Mouse (Mus musculus): ENCODE results near the gene Trim2. TPM values are rescaled to one million over a fixed set of nuclear protein-coding genes. Genes with fewer than 3 reads are reported as not detected.

Gene Trim2
- polyA plus RNA-seq, 1 experiment from 2014 or later = 174 TPM

DNA sequence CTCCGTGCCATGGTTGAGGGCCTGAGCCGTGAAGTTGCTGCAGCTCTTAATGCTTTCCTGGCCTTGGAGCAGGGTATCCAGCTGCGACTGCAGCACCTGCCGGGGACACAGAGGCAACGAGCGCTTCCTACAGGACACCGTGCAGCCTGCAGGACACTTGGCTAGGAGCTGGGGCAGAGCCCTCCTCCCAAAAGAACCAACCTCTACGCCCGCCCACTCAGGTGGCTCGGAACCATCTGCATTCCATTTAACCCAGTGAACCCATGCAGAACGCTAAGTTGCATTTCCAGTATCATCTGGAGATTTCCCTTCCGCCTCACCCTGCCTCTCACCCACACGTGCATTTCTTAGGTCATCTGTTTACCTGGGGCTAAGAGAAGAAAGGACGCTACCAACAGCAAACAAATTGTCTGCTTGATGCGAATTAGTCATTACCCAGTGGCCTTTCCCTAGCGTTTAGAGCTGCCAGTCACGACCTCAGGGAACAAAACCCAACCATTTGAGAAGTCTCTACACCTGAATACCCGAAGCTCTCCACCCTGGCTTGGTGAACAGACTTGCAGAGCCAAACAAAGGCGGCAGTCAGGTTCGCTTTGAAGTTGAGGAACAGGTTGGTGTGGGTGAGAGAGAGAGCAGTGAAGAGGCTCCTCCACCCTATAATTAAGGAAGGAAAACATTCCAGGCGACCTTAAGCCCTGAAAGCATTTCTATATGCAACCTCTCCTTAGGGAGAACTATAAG is 115.4 kb downstream of the Trim2 start:
- H3K9me3 ChIP-seq (replicated peaks; ENCODE audit: control insufficient read depth, low read length, poor library complexity, severe bottlenecking) = no peaks in the 10 kb centered on the region
- no peak for ATAC-seq
- WGBS = 55% methylated on average over 21 of the region's 21 CpGs
- no peaks in the 10 kb centered on the region for H3K27me3 ChIP-seq (ENCODE audit: control insufficient read depth, insufficient read depth, low read depth, low read length)
- no peak overlapping the region; the same call in 1 of the 2 replicates for H3K9ac ChIP-seq (ENCODE audit: low read depth, low read length)
- H3K4me1 ChIP-seq (ENCODE audit: control insufficient read depth, insufficient read depth, low read length) = peaks cover 2% of the 10 kb centered on the region; the same call in 1 of the 2 replicates
- H3K27ac ChIP-seq (ENCODE audit: low read length) = no peak overlapping the region
- no peak overlapping the region for H3K4me2 ChIP-seq (ENCODE audit: low read length)
- H3K4me3 ChIP-seq (ENCODE audit: low read depth, low read length) = no peak overlapping the region
- peaks cover 7% of the 10 kb centered on the region; the same call in 1 of the 2 replicates for H3K36me3 ChIP-seq (ENCODE audit: control insufficient read depth, insufficient read depth, low read length)

DNA sequence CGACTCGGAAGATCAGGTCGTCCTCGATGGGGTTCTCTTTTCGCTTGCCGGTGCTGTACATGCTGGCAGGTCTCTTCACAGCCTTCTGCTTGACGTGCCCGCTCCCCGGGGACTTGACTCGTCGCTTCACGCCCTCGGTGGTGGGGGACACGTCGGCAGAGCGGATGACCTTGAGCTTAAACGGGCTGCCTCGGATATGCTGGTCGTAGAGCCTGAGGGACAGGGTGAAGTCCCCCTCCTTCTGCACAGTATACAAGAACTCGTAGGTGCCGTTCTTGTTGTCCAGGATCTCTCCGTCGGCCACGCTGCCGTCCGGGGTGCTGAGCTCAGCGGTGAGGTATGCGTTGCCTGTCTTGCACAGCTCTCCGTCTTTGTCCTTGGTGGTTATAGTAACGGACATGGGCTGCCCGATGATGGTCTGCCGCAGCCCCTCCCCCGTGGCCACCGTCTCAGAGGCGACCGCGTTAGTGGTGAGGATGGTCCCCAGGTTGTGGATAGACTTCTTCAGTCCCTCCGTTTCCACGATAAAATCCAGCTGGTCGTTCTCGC is 116.1 kb downstream of the Trim2 start:
- Histone ChIP-seq H3K27ac (ENCODE audit: low read length) (no peak overlapping the region), H3K9ac (ENCODE audit: low read depth, low read length) (no peak overlapping the region; the same call in 1 of the 2 replicates), H3K27me3 (ENCODE audit: control insufficient read depth, insufficient read depth, low read depth, low read length) (no peaks in the 10 kb centered on the region), H3K36me3 (ENCODE audit: control insufficient read depth, insufficient read depth, low read length) (peaks cover 7% of the 10 kb centered on the region; the same call in 1 of the 2 replicates), H3K4me1 (ENCODE audit: control insufficient read depth, insufficient read depth, low read length) (peaks cover 2% of the 10 kb centered on the region; the same call in 1 of the 2 replicates), H3K4me2 (ENCODE audit: low read length) (peak overlapping the region; percentile 6; the same call in 1 of the 2 replicates), H3K9me3 (replicated peaks; ENCODE audit: control insufficient read depth, low read length, poor library complexity, severe bottlenecking) (no peaks in the 10 kb centered on the region), H3K4me3 (ENCODE audit: low read depth, low read length) (no peak overlapping the region)
- ATAC-seq = peak; percentile 26; the same call in 1 of the 2 replicates
- 16% methylated on average over 41 of the region's 41 CpGs for WGBS

- no peak overlapping the region for H3K9ac ChIP-seq (ENCODE audit: low read depth, low read length)
- no peak for ATAC-seq
These were observed 117.0 kb downstream of the Trim2 start for GRCm38 (mm10) chr3:84189629-84190173.

DNA sequence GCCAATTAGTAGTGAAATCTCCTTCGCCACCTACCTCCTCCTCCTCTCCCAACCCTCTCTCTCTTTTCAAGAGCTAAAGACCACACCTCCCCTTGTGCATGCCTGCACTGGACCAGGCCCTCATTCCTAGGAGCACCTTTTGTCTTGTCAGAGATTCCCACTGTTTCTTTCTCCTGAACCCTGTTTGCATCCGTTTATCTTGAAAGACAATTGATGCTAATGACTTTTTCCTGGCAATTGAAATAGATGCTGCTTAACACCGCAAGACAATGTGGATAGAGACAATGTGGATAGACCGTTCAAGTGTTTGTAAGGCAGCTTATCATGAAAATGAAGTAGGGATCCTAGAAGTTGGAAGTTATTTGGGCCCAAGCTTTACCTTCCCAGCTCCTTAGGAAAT is 125.0 kb downstream of the Trim2 start:
- no peak overlapping the region for H3K27ac ChIP-seq (ENCODE audit: low read length)

More at GRCm38 (mm10) chr3:84189629-84190173, 117.0 kb downstream of the Trim2 start:
- 64% methylated on average over 10 of the region's 10 CpGs for WGBS
- H3K27ac ChIP-seq (ENCODE audit: low read length) = no peak overlapping the region
- no peak overlapping the region for H3K4me3 ChIP-seq (ENCODE audit: low read depth, low read length)
- peaks cover 2% of the 10 kb centered on the region; the same call in 1 of the 2 replicates for H3K4me1 ChIP-seq (ENCODE audit: control insufficient read depth, insufficient read depth, low read length)
- peaks cover 8% of the 10 kb centered on the region; the same call in 1 of the 2 replicates for H3K36me3 ChIP-seq (ENCODE audit: control insufficient read depth, insufficient read depth, low read length)
- H3K27me3 ChIP-seq (ENCODE audit: control insufficient read depth, insufficient read depth, low read depth, low read length) = no peaks in the 10 kb centered on the region
- H3K9me3 ChIP-seq (replicated peaks; ENCODE audit: control insufficient read depth, low read length, poor library complexity, severe bottlenecking) = no peaks in the 10 kb centered on the region
- H3K4me2 ChIP-seq (ENCODE audit: low read length) = no peak overlapping the region

DNA sequence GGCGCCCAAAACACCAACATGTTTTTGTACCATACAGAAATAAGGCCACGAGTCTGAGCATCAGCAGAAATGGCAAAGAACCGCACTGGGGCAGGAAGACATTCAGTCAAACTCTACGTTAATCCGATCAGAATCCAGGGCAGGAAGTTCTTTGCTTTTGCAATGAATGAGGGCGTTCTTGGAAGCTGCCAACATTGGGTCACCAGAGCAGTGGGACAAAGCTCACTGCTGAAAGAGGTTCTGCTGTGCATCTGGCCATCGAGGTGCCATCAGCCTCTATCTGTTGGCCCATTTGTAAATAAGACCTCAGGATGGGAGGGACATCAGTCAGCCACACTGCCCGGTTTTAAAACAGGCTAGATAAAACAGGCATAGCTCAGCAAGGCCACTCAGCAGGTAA is 125.6 kb downstream of the Trim2 start:
- no peak for ATAC-seq
- 18% methylated on average over 8 of the region's 8 CpGs for WGBS
- Histone ChIP-seq H3K9me3 (replicated peaks; ENCODE audit: control insufficient read depth, low read length, poor library complexity, severe bottlenecking) (no peaks in the 10 kb centered on the region), H3K27ac (ENCODE audit: low read length) (no peak overlapping the region; the same call in 1 of the 2 replicates), H3K4me1 (ENCODE audit: control insufficient read depth, insufficient read depth, low read length) (peaks cover 13% of the 10 kb centered on the region; the same call in 1 of the 2 replicates), H3K9ac (ENCODE audit: low read depth, low read length) (no peak overlapping the region), H3K4me3 (ENCODE audit: low read depth, low read length) (no peak overlapping the region), H3K36me3 (ENCODE audit: control insufficient read depth, insufficient read depth, low read length) (peaks cover 12% of the 10 kb centered on the region), H3K27me3 (ENCODE audit: control insufficient read depth, insufficient read depth, low read depth, low read length) (no peaks in the 10 kb centered on the region), H3K4me2 (ENCODE audit: low read length) (no peak overlapping the region)

More for the DNA sequence above, 125.0 kb downstream of the Trim2 start:
- Histone ChIP-seq H3K4me3 (ENCODE audit: low read depth, low read length) (no peak overlapping the region), H3K4me1 (ENCODE audit: control insufficient read depth, insufficient read depth, low read length) (peaks cover 13% of the 10 kb centered on the region; the same call in 1 of the 2 replicates), H3K9me3 (replicated peaks; ENCODE audit: control insufficient read depth, low read length, poor library complexity, severe bottlenecking) (no peaks in the 10 kb centered on the region), H3K4me2 (ENCODE audit: low read length) (no peak overlapping the region), H3K9ac (ENCODE audit: low read depth, low read length) (no peak overlapping the region), H3K27me3 (ENCODE audit: control insufficient read depth, insufficient read depth, low read depth, low read length) (no peaks in the 10 kb centered on the region), H3K36me3 (ENCODE audit: control insufficient read depth, insufficient read depth, low read length) (peaks cover 9% of the 10 kb centered on the region)
- WGBS = 21% methylated on average over 4 of the region's 4 CpGs
- ATAC-seq = no peak

GRCm38 (mm10) chr3:84180304-84180703 is 126.4 kb downstream of the Trim2 start:
- peaks cover 13% of the 10 kb centered on the region; the same call in 1 of the 2 replicates for H3K4me1 ChIP-seq (ENCODE audit: control insufficient read depth, insufficient read depth, low read length)
- no peak overlapping the region for H3K9ac ChIP-seq (ENCODE audit: low read depth, low read length)
- no peaks in the 10 kb centered on the region for H3K9me3 ChIP-seq (replicated peaks; ENCODE audit: control insufficient read depth, low read length, poor library complexity, severe bottlenecking)
- H3K36me3 ChIP-seq (ENCODE audit: control insufficient read depth, insufficient read depth, low read length) = peaks cover 12% of the 10 kb centered on the region
- ATAC-seq = no peak
- 0 out of 2 replicates have a peak overlapping the region, but pooled peaks have one; percentile 8 for H3K27ac ChIP-seq (ENCODE audit: low read length)
- H3K4me3 ChIP-seq (ENCODE audit: low read depth, low read length) = no peak overlapping the region
- 81% methylated on average over 2 of the region's 2 CpGs for WGBS
- no peaks in the 10 kb centered on the region for H3K27me3 ChIP-seq (ENCODE audit: control insufficient read depth, insufficient read depth, low read depth, low read length)
- H3K4me2 ChIP-seq (ENCODE audit: low read length) = no peak overlapping the region

- peaks cover 8% of the 10 kb centered on the region for H3K36me3 ChIP-seq (ENCODE audit: control insufficient read depth, insufficient read depth, low read length)
- no peaks in the 10 kb centered on the region for H3K9me3 ChIP-seq (replicated peaks; ENCODE audit: control insufficient read depth, low read length, poor library complexity, severe bottlenecking)
- WGBS = 88% methylated on average over 2 of the region's 2 CpGs
- H3K4me2 ChIP-seq (ENCODE audit: low read length) = no peak overlapping the region
- peaks cover 13% of the 10 kb centered on the region; the same call in 1 of the 2 replicates for H3K4me1 ChIP-seq (ENCODE audit: control insufficient read depth, insufficient read depth, low read length)
- no peaks in the 10 kb centered on the region for H3K27me3 ChIP-seq (ENCODE audit: control insufficient read depth, insufficient read depth, low read depth, low read length)
- ATAC-seq = no peak
- H3K9ac ChIP-seq (ENCODE audit: low read depth, low read length) = no peak overlapping the region
- no peak overlapping the region for H3K4me3 ChIP-seq (ENCODE audit: low read depth, low read length)
- H3K27ac ChIP-seq (ENCODE audit: low read length) = no peak overlapping the region
These were observed 128.8 kb downstream of the Trim2 start for GRCm38 (mm10) chr3:84177834-84178233.

DNA sequence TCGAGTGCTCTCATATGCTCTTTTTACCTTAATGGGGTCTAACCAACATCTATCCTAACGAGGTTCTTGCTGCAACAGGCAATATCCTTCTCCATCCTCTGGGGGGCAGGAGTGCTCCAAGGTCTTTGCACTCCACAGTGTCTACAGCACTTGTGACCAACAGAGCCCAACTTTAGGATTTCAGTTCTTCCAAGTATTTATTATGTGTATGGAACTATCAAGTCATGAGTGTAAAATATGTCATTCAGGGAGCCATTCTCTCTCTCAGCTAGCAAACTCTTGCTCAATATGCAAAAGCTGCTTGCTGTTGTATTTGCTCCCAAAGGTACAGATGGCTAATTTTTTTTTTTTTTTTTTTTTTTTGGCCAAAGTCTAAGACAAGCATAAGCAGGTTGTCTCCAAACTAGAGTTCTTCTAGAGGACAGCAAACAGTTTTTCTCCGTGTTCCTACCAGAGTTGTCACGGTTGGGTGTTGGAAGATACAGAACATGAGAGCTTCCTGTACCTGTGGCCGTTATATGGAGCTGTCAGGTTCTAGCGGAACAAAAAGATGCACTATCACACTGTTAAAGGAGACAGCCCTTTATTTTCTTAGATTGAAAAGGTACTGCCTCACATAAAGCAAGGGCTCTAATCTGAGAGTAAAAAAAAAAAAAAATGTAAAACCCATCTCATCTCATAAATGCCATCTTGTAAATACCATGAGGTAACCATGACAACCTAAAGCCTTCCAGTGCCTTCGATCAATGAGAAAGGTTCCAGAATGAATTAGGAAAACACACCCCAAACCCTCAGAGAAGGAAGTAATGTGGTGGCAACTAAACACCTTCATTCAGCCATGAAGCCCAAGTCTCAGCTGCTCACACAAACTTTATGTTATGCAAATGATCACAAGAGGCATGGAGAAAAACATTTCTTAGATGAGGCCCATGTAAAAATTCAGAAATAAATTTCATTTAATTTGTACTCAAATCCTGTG is 131.1 kb downstream of the Trim2 start:
- H3K27me3 ChIP-seq (ENCODE audit: control insufficient read depth, insufficient read depth, low read depth, low read length) = no peaks in the 10 kb centered on the region
- peaks cover 15% of the 10 kb centered on the region for H3K36me3 ChIP-seq (ENCODE audit: control insufficient read depth, insufficient read depth, low read length)
- H3K4me1 ChIP-seq (ENCODE audit: control insufficient read depth, insufficient read depth, low read length) = peaks cover 3% of the 10 kb centered on the region
- 35% methylated on average over 7 of the region's 7 CpGs for WGBS
- peak; percentile 80 for ATAC-seq
- H3K4me3 ChIP-seq (ENCODE audit: low read depth, low read length) = no peak overlapping the region
- no peaks in the 10 kb centered on the region for H3K9me3 ChIP-seq (replicated peaks; ENCODE audit: control insufficient read depth, low read length, poor library complexity, severe bottlenecking)
- no peak overlapping the region for H3K4me2 ChIP-seq (ENCODE audit: low read length)
- no peak overlapping the region for H3K9ac ChIP-seq (ENCODE audit: low read depth, low read length)
- no peak overlapping the region for H3K27ac ChIP-seq (ENCODE audit: low read length)

Data from midbrain, embryonic 16.5 days (tissue).